Mouse (Mus musculus) forebrain, embryonic 14.5 days (tissue): ENCODE measurements around the gene Foxa3. TPM values are rescaled to one million over a fixed set of nuclear protein-coding genes. Genes with fewer than 3 reads are reported as not detected.

Experiments
- ATAC-seq: fragments of 200-750 bp; cut with Nextera tagmentation; 2 replicates; pipeline ENCODE4 v1.8.0; 2017; ENCODE audit warnings: mild to moderate bottlenecking, moderate library complexity
- DNase-seq: peaks from one replicate; pipeline ENCODE4 v3.0.0-alpha.2; 2015; ENCODE audit warnings: low spot score
- H3K27ac ChIP-seq: fragments of 300-500 bp; sonication (generic); 2 replicates; pipeline ENCODE4 v1.5.1; 2014; ENCODE audit warnings: low read depth, mild to moderate bottlenecking, control low read depth, low read length, moderate library complexity
- H3K27me3 ChIP-seq: fragments of 300-500 bp; sonication (generic); replicated peaks from 2 replicates; pipeline ENCODE4 v1.6.1; 2014; ENCODE audit warnings: low read length, control low read depth, mixed read lengths; ENCODE audit not compliant: control insufficient read depth, insufficient read depth
- H3K36me3 ChIP-seq: fragments of 300-500 bp; sonication (generic); 2 replicates; pipeline ENCODE4 v1.6.1; 2014; ENCODE audit warnings: low read length, control low read depth; ENCODE audit not compliant: control insufficient read depth, insufficient read depth
- H3K4me1 ChIP-seq: fragments of 300-500 bp; sonication (generic); 2 replicates; pipeline ENCODE4 v1.6.1; 2014; ENCODE audit warnings: antibody characterized with exemption, low read length, control low read depth; ENCODE audit not compliant: control insufficient read depth, insufficient read depth
- H3K4me2 ChIP-seq: fragments of 300-500 bp; sonication (generic); 2 replicates; pipeline ENCODE4 v1.6.1; 2014; ENCODE audit warnings: mild to moderate bottlenecking, control low read depth, low read length
- H3K4me3 ChIP-seq: fragments of 300-500 bp; sonication (generic); 2 replicates; pipeline ENCODE4 v1.5.1; 2014; ENCODE audit warnings: low read depth, low read length, control low read depth
- H3K9ac ChIP-seq: fragments of 300-500 bp; sonication (generic); 2 replicates; pipeline ENCODE4 v1.6.1; 2014; ENCODE audit warnings: mild to moderate bottlenecking, low read length, control low read depth, moderate library complexity
- H3K9me3 ChIP-seq: fragments of 300-500 bp; sonication (generic); replicated peaks from 2 replicates; pipeline ENCODE4 v1.6.1; 2016; ENCODE audit warnings: low read length, control low read depth, mixed read lengths; ENCODE audit not compliant: control insufficient read depth
- WGBS: fragments of 180-500 bp; shearing (Covaris S2); extraction: QIAGEN DNeasy Blood & Tissue Kit; methylation state at CpG from one replicate; pipeline ENCODE4 v1.1.7; 2014; 5-methylcytosine and 5-hydroxymethylcytosine counted together
- polyA plus RNA-seq: library from polyadenylated mRNA; unstranded; fragments of >200 nt; fragmentation: Nextera tagmentation; extraction: Ambion mirVana; gene quantifications from 2 replicates; pipeline ENCODE4 v1.2.1, GENCODE M21; 2014

Gene Foxa3
- polyA plus RNA-seq, 1 experiment from 2014 or later: not detected

DNA sequence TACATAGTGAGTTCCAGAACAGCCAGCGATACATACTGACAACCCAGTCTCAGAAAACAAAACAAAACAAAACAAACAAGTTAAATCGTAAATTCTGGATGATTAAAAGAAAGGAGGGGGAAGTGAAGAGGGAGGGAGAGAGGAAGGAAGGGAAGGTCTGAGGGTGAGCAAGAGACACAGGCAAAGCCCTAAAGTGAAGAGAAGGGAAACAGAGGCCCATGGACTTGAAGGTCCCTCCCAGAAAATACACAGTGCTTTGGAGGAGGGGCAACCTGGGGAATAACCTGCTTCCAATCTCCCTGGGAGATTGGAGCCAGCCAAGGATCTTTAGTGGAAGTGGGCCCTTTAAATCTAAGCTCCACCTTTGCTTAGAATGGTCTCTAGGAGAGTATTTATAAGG lies 36.2 kb downstream of the Foxa3 start, which contains the start of gene Nanos2:
Gene Nanos2, plus strand, starts transcription at position 301 of the 400 bp plus-strand sequence.
- Histone ChIP-seq H3K4me1 (peaks cover 3% of the 10 kb centered on the region; the same call in 1 of the 2 replicates), H3K4me3 (no peak within 1 kb of the TSS), H3K36me3 (no peaks in the 10 kb centered on the region), H3K27ac (no peak within 1 kb of the TSS), H3K9me3 (no peaks in the 10 kb centered on the region), H3K4me2 (no peak within 1 kb of the TSS), H3K9ac (no peak within 1 kb of the TSS), H3K27me3 (0 out of 2 replicates have a peak, but pooled peaks cover 2% of the 10 kb centered on the region)
- ATAC-seq: no peak
- WGBS: 69% methylated on average over 2 of the region's 2 CpGs
- DNase-seq: no peak

GRCm38 (mm10) chr7:18986503-18986902 lies 36.8 kb downstream of the Foxa3 start:
- WGBS: 91% methylated on average over 2 of the region's 2 CpGs
- H3K9ac ChIP-seq: no peak overlapping the region

DNA sequence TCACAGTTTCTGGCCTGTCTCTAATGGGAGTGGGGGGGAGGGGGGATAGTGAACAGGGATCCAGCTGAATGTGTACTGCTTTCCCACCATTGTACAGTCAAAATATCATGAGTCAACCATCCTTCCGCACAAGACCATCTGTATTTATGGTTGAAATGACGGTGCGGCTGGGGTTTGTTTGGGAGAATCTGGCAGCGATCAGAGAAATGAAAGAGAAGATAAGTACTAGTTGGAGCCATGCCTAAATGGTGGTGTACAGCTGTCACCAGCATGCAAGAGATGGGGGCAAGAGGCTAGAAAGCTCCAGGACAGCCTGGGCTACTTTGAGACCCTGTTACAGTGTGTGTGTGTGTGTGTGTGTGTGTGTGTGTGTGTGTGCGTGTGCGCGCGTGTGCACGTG lies 45.0 kb downstream of the Foxa3 start:
- 82% methylated on average over 9 of the region's 9 CpGs for WGBS
- Histone ChIP-seq H3K4me3 (no peak overlapping the region), H3K27ac (no peak overlapping the region), H3K4me1 (no peaks in the 10 kb centered on the region), H3K9me3 (no peaks in the 10 kb centered on the region), H3K4me2 (no peak overlapping the region), H3K9ac (no peak overlapping the region), H3K27me3 (no peaks in the 10 kb centered on the region), H3K36me3 (no peaks in the 10 kb centered on the region)
- DNase-seq (peak; percentile 67), ATAC-seq (peak; percentile 74; the same call in 1 of the 2 replicates)

More at GRCm38 (mm10) chr7:18986503-18986902, 36.8 kb downstream of the Foxa3 start:
- Histone ChIP-seq H3K4me3 (no peak overlapping the region), H3K27me3 (no peaks in the 10 kb centered on the region), H3K9me3 (no peaks in the 10 kb centered on the region), H3K4me2 (no peak overlapping the region), H3K36me3 (no peaks in the 10 kb centered on the region), H3K27ac (no peak overlapping the region), H3K4me1 (peaks cover 3% of the 10 kb centered on the region; the same call in 1 of the 2 replicates)
- ATAC-seq: no peak
- DNase-seq: no peak

- no peaks in the 10 kb centered on the region for H3K4me1 ChIP-seq
- H3K27ac ChIP-seq: no peak overlapping the region
- no peak overlapping the region for H3K4me2 ChIP-seq
- WGBS: 92% methylated on average over 3 of the region's 3 CpGs
- H3K9ac ChIP-seq: no peak overlapping the region
- H3K27me3 ChIP-seq: no peaks in the 10 kb centered on the region
- no peaks in the 10 kb centered on the region for H3K9me3 ChIP-seq
- no peak overlapping the region for H3K4me3 ChIP-seq
- H3K36me3 ChIP-seq: no peaks in the 10 kb centered on the region
- ATAC-seq (no peak), DNase-seq (no peak)
These were observed 52.4 kb downstream of the Foxa3 start for GRCm38 (mm10) chr7:18970956-18971355.

DNA sequence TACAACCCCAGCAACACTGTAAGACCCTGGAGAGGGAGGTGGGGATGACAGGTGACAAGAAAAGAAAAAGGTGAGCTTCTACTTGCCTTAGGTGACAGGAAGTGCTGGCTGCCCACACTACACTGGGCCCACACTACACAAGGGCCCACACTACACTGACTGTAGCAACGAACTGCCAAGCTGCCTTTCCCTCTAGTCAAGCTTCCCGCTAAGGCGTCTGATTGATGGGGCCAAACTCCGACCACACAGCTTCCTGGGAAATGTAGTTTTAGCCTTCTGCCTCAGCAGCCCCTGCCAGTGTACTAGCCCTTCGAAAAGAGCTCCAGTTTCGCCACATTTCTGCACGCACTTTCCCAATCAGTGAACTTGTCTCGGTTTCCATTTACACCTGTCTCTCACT lies 55.7 kb downstream of the Foxa3 start:
- H3K4me2 ChIP-seq: no peak overlapping the region
- H3K27ac ChIP-seq: no peak overlapping the region
- no peaks in the 10 kb centered on the region for H3K36me3 ChIP-seq
- DNase-seq (no peak), ATAC-seq (0 out of 2 replicates have a peak, but pooled peaks have one; percentile 18)
- no peak overlapping the region for H3K9ac ChIP-seq
- H3K27me3 ChIP-seq: no peaks in the 10 kb centered on the region
- no peaks in the 10 kb centered on the region for H3K9me3 ChIP-seq
- peaks cover 6% of the 10 kb centered on the region for H3K4me1 ChIP-seq
- no peak overlapping the region for H3K4me3 ChIP-seq
- WGBS: 10% methylated on average over 8 of the region's 8 CpGs

DNA sequence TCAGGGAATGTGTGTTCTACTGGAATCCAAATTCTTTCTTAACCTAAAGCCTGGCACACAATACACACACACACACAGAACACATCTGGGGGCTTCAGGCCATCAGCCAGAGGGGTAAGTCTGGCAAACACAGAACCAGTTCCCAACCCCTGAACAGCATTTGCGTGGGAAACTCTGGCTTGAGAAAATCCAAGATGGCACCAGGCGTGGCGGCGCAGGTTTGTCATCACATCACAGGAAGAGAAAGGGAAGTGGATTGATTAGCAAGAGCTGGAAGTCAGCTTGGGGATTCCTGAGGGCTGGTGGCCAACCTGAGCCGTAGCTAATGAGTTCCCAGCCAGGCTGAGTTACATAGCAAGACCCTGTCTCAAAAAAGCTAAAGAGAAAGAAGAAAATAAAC lies 58.0 kb downstream of the Foxa3 start:
- no peak overlapping the region for H3K27ac ChIP-seq
- ATAC-seq (no peak), DNase-seq (no peak)
- no peak overlapping the region for H3K9ac ChIP-seq
- no peak overlapping the region for H3K4me3 ChIP-seq
- H3K9me3 ChIP-seq: no peaks in the 10 kb centered on the region
- no peak overlapping the region for H3K4me2 ChIP-seq
- peaks cover 20% of the 10 kb centered on the region for H3K4me1 ChIP-seq
- H3K36me3 ChIP-seq: no peaks in the 10 kb centered on the region
- H3K27me3 ChIP-seq: no peaks in the 10 kb centered on the region
- 77% methylated on average over 5 of the region's 5 CpGs for WGBS

DNA sequence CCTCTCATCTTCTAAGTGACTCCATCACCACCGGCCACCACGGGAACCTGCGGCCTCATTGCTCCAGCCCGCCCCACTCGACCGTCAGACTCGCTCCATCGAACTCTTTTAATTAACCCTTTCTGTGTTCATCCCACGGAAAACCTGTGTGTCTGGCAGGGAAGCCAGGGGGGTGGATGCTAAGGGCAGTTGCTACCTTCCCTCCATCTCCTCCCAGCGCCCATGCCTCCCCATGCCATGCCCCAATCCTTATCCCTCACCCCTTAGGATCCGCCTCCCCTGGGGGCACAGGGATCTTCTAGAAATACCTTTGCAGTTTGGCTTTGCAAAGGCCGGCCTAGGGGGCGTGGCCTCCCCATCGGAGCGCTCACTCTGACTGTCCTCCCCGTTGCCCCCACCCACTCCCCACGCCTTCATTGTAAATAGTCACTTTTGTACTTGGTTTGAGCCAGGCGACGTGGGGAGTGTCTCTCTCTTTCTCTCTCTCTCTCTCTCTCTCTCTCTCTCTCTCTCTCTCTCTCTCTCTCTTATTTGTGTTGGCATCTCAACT lies 60.0 kb downstream of the Foxa3 start:
- H3K9ac ChIP-seq: peak overlapping the region; percentile 38; the same call in 1 of the 2 replicates

More for the DNA sequence above, 60.0 kb downstream of the Foxa3 start:
- no peak for ATAC-seq
- DNase-seq: no peak
- H3K4me2 ChIP-seq: peak overlapping the region; percentile 53; the same call in 1 of the 2 replicates
- H3K4me3 ChIP-seq: no peak overlapping the region
- H3K4me1 ChIP-seq: peaks cover 20% of the 10 kb centered on the region
- H3K27me3 ChIP-seq: no peaks in the 10 kb centered on the region
- H3K9me3 ChIP-seq: no peaks in the 10 kb centered on the region
- 0 out of 2 replicates have a peak, but pooled peaks cover 9% of the 10 kb centered on the region for H3K36me3 ChIP-seq
- WGBS: 3% methylated on average over 19 of the region's 19 CpGs
- H3K27ac ChIP-seq: no peak overlapping the region

Other genes with a start within 250 kb of the Foxa3 start
- not detected in 2 replicates for gene Psg19, start 225.0 kb downstream of the Foxa3 start, polyA plus RNA-seq
- 0.10 TPM in 1 of 2 replicates, not detected in the other for gene Psg17, start 201.9 kb downstream of the Foxa3 start, polyA plus RNA-seq
- gene Mill2, start 183.6 kb downstream of the Foxa3 start, polyA plus RNA-seq: 0.29 and 0.41 TPM in 2 replicates
- gene Pglyrp1, start 152.2 kb downstream of the Foxa3 start, polyA plus RNA-seq: 19.1 and 20.9 TPM in 2 replicates
- 17.4 and 19.0 TPM in 2 replicates for gene Ccdc61, start 113.1 kb downstream of the Foxa3 start, polyA plus RNA-seq
- 13.1 and 15.7 TPM in 2 replicates for gene Nova2, start 97.7 kb downstream of the Foxa3 start, polyA plus RNA-seq
- gene Nanos2, start 36.1 kb downstream of the Foxa3 start, polyA plus RNA-seq: 0.18 and 0.49 TPM in 2 replicates
- gene Mypop, start 32.3 kb downstream of the Foxa3 start, polyA plus RNA-seq: 3.6 and 3.9 TPM in 2 replicates
- 25.9 and 33.3 TPM in 2 replicates for gene Irf2bp1, start 19.5 kb downstream of the Foxa3 start, polyA plus RNA-seq
- 19.1 and 22.7 TPM in 2 replicates for gene Sympk, start 839 bp upstream of the Foxa3 start, polyA plus RNA-seq
- gene Rsph6a, start 31.2 kb upstream of the Foxa3 start, polyA plus RNA-seq: not detected in 2 replicates
- 28.0 and 29.1 TPM in 2 replicates for gene Dmwd, start 52.7 kb upstream of the Foxa3 start, polyA plus RNA-seq
- 4.4 and 7.8 TPM in 2 replicates for gene Dmpk, start 60.3 kb upstream of the Foxa3 start, polyA plus RNA-seq
- gene Six5, start 71.1 kb upstream of the Foxa3 start, polyA plus RNA-seq: 2.4 and 3.5 TPM in 2 replicates
- gene Gm4969, start 94.8 kb upstream of the Foxa3 start, polyA plus RNA-seq: 2.2 and 3.3 TPM in 2 replicates
- 10.1 and 11.9 TPM in 2 replicates for gene Fbxo46, start 96.3 kb upstream of the Foxa3 start, polyA plus RNA-seq
- gene Qpctl, start 125.8 kb upstream of the Foxa3 start, polyA plus RNA-seq: 11.1 and 14.0 TPM in 2 replicates
- gene Snrpd2, start 126.2 kb upstream of the Foxa3 start, polyA plus RNA-seq: 141 and 155 TPM in 2 replicates
- gene Gipr, start 142.6 kb upstream of the Foxa3 start, polyA plus RNA-seq: 4.8 and 8.2 TPM in 2 replicates
- 3.4 TPM in 2 replicates for gene Eml2, start 152.9 kb upstream of the Foxa3 start, polyA plus RNA-seq
- 1.8 and 2.3 TPM in 2 replicates for gene Gpr4, start 189.0 kb upstream of the Foxa3 start, polyA plus RNA-seq
- 42.5 TPM in 2 replicates for gene Opa3, start 204.8 kb upstream of the Foxa3 start, polyA plus RNA-seq
- 27.1 and 32.3 TPM in 2 replicates for gene Vasp, start 248.3 kb upstream of the Foxa3 start, polyA plus RNA-seq